ENCODE assay signal across 8 mouse cellular contexts in the genomic region with DNA sequence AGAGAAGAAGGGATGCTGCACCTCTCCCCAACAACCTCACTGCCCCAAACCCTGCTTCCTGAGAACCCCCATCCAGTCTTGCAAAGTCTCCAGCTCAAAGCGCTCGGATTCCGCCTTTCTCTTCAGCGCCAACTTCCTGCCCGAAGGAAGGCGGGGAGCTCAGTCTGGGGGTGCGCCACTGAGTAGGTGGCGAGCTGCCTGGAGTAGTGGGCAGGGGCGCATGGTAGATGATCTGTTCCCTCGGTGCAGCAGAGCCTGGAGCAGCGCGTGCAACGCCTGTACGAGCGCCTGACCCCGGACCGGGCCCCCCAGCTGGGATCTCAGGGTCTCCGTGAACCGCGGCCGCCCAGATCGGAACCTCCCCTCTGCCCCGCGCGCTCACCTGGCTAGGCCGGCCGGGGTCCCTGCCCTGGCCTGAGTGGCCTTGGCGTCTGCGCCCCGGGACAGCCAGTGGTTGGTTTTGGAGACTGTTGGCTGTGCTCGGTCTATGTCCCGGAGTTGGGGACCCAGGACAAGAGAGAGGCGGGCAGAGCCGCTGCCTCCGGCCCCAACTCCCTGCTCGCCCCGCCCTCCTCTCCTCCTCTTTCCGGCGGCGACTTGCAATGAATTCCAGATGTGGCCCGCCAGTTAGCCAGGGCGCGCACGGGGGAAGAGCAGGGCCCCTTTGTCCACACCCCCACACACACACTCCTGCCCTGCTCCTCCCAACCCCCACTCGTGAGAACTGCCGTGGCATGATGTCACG. TPM values are rescaled to one million over a fixed set of nuclear protein-coding genes. Genes with fewer than 3 reads are reported as not detected.
DNase-seq lines count a peak whose midpoint lies in the region; ATAC-seq lines count a peak whose summit lies in the region.

TSS of gene S1pr2 (minus strand) at position 566 of the 745 bp plus-strand sequence.

- no peaks in the 10 kb centered on the region for H3K36me3 ChIP-seq in hindbrain, embryonic 11.5 days (ENCODE audit: control insufficient read depth, insufficient read depth, low read length)

- peak within 1 kb of the TSS; percentile 73 for H3K9ac ChIP-seq in hindbrain, embryonic 11.5 days (ENCODE audit: low read depth, low read length)

- DNase-seq in MN1 (ENCODE audit: low spot score): peak; percentile 86
- peak; percentile 49 for DNase-seq in c-Kit-positive CD71-positive TER-119-negative erythroid progenitor cells, embryonic 14.5 days (ENCODE audit: low read depth)
- DNase-seq in frontal cortex, postnatal 10 days (ENCODE audit: low spot score in 2 of 2): peak; percentile 61 to 63
- peak; percentile 88 for DNase-seq in hindbrain, embryonic 11.5 days (ENCODE audit: low spot score)
- peak; percentile 19 to 31 for DNase-seq in layer of hippocampus, postnatal 25 days (ENCODE audit: extremely low spot score in 1 of 2, low spot score in 1 of 2)
- peak; percentile 89 for DNase-seq in lung, postnatal 36 days
- peak; percentile 73 for DNase-seq in retina, embryonic 14.5 days (ENCODE audit: low spot score)
- DNase-seq in thymus, postnatal 4 days: peak; percentile 76

- H3K4me1 ChIP-seq in hindbrain, embryonic 11.5 days (replicated peaks; ENCODE audit: control insufficient read depth, insufficient read depth, low read length): peaks cover 2% of the 10 kb centered on the region

- ATAC-seq in hindbrain, embryonic 11.5 days (ENCODE audit: low FRiP score): peak; percentile 78

- peak within 1 kb of the TSS; percentile 78 for H3K4me3 ChIP-seq in hindbrain, embryonic 11.5 days (ENCODE audit: low read depth, low read length)

- WGBS in hindbrain, embryonic 11.5 days: under 1% methylated on average over 38 of the region's 47 CpGs

- no peaks in the 10 kb centered on the region for H3K9me3 ChIP-seq in hindbrain, embryonic 11.5 days (ENCODE audit: control insufficient read depth, low read length)

- H3K27me3 ChIP-seq in hindbrain, embryonic 11.5 days (ENCODE audit: control insufficient read depth, insufficient read depth, low read length): no peaks in the 10 kb centered on the region

- H3K4me2 ChIP-seq in hindbrain, embryonic 11.5 days (replicated peaks; ENCODE audit: low read depth, low read length): peak within 1 kb of the TSS; percentile 98

- H3K27ac ChIP-seq in hindbrain, embryonic 11.5 days (ENCODE audit: low read depth, low read length): peak within 1 kb of the TSS; percentile 76

RNA-seq across cellular contexts. Expression of gene S1pr2, which starts in this region (rescaled TPM):
- 23.4 TPM in 2 replicates for polyA plus RNA-seq in hindbrain, embryonic 11.5 days (2014; fragmentation: Nextera tagmentation; extraction: Ambion mirVana)
- 1 to 10 TPM; 2.5 to 3.6 TPM for total RNA-seq in layer of hippocampus, postnatal 25 days (2021)

Comparison
In these comparisons a context has a peak if more than half of its experiments do, and no peak if none do; other contexts are left out.
1. Peak in every context shown above with its lines: DNase-seq, ATAC-seq, H3K4me3 ChIP-seq and H3K27ac ChIP-seq.
2. DNase-seq: peak in every context shown above with its lines; median percentile 89 in lung, postnatal 36 days; 88 in hindbrain, embryonic 11.5 days; 86 in MN1; 76 in thymus, postnatal 4 days; 73 in retina, embryonic 14.5 days; 62 in frontal cortex, postnatal 10 days; 49 in c-Kit-positive CD71-positive TER-119-negative erythroid progenitor cells, embryonic 14.5 days; 25 in layer of hippocampus, postnatal 25 days.